Mouse (Mus musculus): ENCODE data around the gene Ankrd13d.
A peak's percentile ranks its signal among the peaks of the same experiment; 100 is the strongest.

Ankrd13d gene

GRCm38 (mm10) chr19:4282898-4283553, at the start of gene Ankrd13d:
Gene Ankrd13d (minus strand): TSS chr19:4283137.
- peak; percentile 83 for DNase-seq (ENCODE audit: low spot score)

GRCm38 (mm10) chr19:4332653-4333052, 49.7 kb upstream of the Ankrd13d start:
- peak; percentile 22 for DNase-seq (ENCODE audit: low spot score)

DNA sequence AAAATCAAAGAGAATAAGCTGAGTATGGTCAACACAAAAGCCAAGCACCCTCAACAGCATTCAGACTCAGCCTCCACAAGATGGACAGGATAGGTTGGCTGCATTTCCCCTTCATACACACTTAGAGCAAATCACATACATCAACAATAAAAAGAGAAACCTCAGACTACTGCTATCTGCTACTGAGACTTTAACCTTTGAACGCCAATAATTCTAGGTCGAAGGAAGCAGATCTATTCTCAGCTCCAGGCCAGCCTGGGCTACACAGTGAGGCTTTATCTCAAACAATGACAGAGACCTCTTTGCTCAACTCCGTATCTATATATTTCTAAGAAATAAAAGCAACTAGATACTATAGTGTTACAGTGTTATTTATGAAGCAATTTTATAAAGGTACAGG, 48.3 kb upstream of the Ankrd13d start:
- no peak for DNase-seq (ENCODE audit: low spot score)

GRCm38 (mm10) chr19:4330603-4331002, 47.7 kb upstream of the Ankrd13d start:
- no peak for DNase-seq (ENCODE audit: low spot score)

- DNase-seq (ENCODE audit: low spot score), result no peak
Observed at GRCm38 (mm10) chr19:4328737-4329304, 45.9 kb upstream of the Ankrd13d start.

GRCm38 (mm10) chr19:4326881-4327280, 43.9 kb upstream of the Ankrd13d start:
- no peak for DNase-seq (ENCODE audit: low spot score)

- DNase-seq (ENCODE audit: low spot score), result no peak
Observed at GRCm38 (mm10) chr19:4326106-4326505, 43.2 kb upstream of the Ankrd13d start.

GRCm38 (mm10) chr19:4322134-4322533, 39.2 kb upstream of the Ankrd13d start:
- no peak for DNase-seq (ENCODE audit: low spot score)

GRCm38 (mm10) chr19:4321622-4322021, 38.7 kb upstream of the Ankrd13d start:
- DNase-seq (ENCODE audit: low spot score), result no peak

GRCm38 (mm10) chr19:4319272-4319671, 36.3 kb upstream of the Ankrd13d start:
- no peak for DNase-seq (ENCODE audit: low spot score)

- DNase-seq (ENCODE audit: low spot score), result no peak
Observed at GRCm38 (mm10) chr19:4317181-4317580, 34.2 kb upstream of the Ankrd13d start.

- DNase-seq (ENCODE audit: low spot score), result no peak
Observed at GRCm38 (mm10) chr19:4315223-4315944, 32.4 kb upstream of the Ankrd13d start.

GRCm38 (mm10) chr19:4309776-4310185, 26.8 kb upstream of the Ankrd13d start:
- DNase-seq (ENCODE audit: low spot score), result no peak

GRCm38 (mm10) chr19:4309302-4309701, 26.4 kb upstream of the Ankrd13d start:
- no peak for DNase-seq (ENCODE audit: low spot score)

GRCm38 (mm10) chr19:4306190-4306577, 23.2 kb upstream of the Ankrd13d start, which contains the start of gene Grk2:
Gene Grk2 (minus strand): TSS chr19:4306222.
- DNase-seq (ENCODE audit: low spot score), result no peak

DNA sequence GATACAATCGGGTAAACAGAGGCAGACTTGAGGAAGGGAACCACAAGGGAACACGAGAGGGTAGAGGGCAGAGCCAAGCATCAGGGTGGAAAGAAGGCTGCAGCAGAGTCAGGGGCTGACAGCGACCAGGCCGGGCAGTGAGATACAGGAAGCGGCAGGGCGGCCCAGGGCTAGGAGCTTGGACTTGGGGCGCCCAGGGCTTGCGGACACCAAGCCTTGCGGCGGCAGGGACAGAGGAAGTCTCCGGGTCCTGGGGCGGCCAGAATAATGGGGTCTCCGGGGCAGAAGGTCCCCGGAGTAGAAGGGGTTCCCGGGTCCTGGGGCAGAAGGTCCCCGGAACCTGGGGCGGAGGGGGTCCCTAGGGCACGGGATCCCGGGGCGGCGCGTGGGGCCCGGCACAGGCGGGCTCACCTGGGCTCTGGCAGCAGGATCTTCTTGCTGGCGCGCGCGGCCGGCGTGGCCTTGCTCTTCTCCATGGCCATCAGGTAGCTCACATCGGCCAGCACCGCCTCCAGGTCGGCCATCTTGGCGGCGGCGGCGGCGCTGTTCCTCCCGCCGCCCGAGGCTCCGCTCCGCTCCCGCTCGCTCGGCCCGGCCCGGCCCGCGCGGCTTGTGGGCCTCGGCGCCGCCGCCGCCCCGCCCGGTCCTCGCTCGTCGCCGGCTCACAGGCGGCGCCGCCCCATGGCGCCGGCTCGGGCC, 22.7 kb upstream of the Ankrd13d start:
- no peak for DNase-seq (ENCODE audit: low spot score)

DNA sequence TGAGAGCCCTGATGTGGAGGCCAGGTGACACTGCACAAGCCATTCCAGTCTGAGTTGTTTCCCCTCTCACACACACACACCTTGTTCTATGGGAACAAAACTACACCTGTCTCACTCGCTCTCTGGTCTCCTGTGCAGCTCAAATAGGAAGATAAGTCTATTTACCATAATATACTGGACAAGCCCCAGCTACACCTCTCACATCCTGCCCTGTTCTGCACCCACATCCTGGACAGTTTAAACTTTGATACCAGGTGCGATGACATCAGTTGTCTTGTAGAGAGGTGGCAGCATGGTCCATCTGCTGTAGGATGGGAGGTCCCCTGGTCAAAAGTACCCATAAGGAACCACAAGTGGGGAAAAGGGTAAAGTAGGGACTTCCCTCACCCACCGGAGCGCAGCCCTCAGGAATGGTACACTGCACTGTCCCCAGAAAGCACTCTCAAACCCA, 22.0 kb upstream of the Ankrd13d start:
- DNase-seq (ENCODE audit: low spot score), result no peak

- no peak for DNase-seq (ENCODE audit: low spot score)
Observed at GRCm38 (mm10) chr19:4304251-4304821, 21.4 kb upstream of the Ankrd13d start.

DNA sequence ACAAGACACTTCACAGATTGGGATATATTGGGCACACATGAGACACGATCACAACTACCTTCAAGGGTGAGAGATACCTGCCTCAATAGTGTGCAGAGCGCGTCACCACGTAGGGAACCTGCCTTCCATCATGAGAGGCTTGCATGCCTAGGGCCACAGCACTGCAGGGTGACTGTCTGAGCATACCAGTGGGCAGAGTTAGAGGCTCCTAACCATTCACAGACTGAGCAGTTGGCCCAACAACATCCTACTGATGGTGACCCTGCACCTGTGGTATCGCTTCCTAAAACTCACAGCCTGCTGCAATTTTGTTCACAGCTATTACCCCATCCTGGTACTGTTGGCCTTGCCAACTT, 20.7 kb upstream of the Ankrd13d start:
- DNase-seq (ENCODE audit: low spot score), result no peak

GRCm38 (mm10) chr19:4302936-4303639, 20.2 kb upstream of the Ankrd13d start:
- DNase-seq (ENCODE audit: low spot score), result no peak
